Mouse (Mus musculus) layer of hippocampus, adult 11-12 months (tissue): Measurements from ENCODE around the gene Gm42674.

Experiments used
- DNase-seq: peaks from one replicate; pipeline ENCODE4 v3.0.0; 2022; ENCODE audit warnings: low spot score

Gene Gm42674

DNA sequence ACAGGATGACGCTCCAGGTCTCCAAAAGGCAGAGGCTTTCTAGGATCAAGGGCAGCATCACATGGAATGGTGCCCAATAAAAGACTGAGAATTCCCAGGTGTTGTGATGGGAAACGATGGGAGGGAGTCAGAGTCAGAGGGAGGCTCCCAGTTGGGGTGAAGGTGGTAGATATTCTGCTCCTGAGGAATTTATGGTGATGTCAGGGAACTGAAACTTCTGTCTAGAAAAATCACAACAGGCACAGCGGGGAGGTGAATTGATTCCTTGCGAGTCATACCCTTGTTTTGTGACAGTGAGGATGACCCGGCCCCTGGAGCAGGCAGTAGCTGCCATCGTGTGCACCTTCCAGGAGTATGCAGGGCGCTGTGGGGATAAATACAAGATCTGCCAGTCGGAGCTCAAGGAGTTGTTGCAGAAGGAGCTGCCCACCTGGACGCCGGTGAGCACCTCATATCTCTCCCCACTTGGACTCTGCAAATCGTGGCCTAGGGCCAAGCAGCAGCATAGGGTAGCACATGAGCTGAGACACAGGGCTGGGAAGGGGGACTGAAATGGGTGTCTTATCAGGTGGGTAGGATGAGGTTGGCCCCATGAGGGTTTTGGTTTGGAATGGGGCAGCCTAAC is at the start of gene Gm42674:
TSS of gene Gm42674 (plus strand) at position 419 of the 625 bp plus-strand sequence.
- no peak for DNase-seq

DNA sequence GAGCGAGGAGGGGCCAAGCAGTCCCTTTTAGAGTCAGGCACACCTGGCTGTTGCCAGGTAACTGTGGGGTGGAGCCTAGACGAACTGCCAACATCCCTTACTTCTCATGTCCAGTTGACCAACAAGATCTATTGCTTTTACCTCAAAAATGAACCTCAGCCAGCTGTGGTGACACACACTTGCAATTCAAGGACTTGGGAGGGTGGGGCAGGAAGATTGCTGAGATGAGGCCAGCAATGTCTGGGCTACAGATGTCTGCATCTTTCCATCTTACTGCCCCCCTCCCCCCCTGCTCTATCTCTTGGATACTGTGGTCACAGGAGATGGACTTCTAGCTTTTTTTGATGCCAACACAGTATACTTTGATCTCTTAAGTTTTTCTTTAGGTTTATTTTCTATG is 49.5 kb upstream of the Gm42674 start:
- DNase-seq = no peak

DNA sequence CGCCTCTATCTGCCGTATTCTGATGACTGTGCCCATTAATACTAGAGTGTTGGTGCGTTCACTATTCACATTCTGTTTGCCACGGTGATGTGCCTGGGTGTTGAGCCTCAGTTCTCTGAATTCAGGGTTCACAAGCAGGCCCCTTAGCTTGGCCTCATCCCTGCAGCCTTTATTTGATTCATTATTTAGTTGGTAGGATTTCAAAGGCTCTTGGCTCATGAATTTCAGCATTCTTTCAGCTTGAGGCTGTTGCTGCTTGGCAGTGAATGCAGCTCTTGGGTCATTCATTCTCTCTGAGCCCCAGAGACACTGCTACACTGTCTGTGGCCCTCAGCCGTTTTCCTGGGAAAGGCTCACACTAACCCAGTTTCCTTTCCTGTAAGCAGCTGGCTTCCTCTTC is 45.8 kb upstream of the Gm42674 start:
- peak; percentile 50 for DNase-seq

DNA sequence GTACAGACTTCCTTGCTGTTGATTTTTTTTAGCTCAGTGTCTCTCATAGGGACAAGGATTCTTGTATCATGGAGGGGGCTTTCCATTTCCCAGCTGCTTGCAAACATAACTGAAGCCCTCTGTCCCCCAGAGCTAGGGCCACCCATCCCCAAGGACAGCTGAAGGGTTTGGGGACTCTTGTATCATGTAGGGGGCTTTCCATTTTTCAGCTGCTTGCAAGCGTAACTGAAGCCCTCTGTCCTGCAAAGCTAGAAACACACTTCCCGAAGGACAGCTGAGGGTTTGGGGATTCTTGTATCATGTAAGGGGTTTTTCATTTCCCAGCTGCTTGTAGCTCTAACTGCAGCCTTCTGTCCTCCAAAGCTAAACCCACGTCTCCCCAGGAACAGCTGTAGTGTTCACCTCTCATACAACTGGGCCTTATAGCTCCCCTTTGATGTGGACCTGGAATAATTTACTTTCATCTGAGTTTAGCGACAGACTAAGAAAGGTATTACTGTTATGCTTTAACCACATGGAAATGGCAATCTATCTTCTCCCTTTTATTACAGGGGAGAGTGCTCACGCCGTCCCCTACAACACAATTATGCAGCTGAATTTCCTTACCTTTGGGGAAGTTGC is 41.6 kb upstream of the Gm42674 start, which contains the start of gene S100a3:
TSS of gene S100a3 (plus strand) at position 571 of the 621 bp plus-strand sequence.
- DNase-seq = no peak

DNA sequence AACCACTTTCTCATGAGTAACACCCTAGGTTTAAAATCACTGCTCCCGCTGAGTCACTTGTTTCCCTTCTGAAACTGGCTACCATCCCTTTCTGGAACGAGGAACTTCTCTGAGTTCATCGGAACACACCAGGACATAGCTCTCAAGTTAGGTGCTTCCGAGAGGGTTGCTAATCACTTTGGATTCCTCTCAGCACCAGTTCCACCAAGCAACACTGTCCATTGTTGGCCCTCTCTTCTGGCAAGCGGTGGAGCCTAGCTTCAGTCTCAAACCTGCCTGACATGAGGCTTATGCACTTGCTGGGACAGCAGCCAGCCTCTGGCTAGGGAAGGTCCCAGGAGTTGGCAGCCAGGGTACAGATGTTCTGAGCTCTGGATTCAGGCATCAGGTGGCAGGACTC is 27.0 kb upstream of the Gm42674 start:
- no peak for DNase-seq

DNA sequence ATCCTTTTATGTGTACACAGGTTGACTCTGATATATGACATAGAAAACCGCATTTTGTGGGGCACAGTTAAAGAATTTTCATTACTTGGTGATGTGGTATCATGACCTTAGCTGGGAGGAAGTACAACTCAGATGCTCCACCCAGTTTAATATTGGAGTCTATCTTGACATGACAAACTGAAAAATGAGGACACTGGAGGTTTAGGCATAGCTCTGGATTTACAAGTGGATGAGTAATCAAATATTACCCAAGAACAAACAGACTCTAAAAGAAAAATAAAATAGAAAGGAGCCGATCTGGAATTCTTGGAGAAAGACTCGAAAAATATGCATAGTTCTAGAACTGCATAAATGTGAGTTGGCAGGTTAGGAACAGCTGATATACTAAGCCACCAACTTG is 26.4 kb upstream of the Gm42674 start:
- DNase-seq = no peak

DNA sequence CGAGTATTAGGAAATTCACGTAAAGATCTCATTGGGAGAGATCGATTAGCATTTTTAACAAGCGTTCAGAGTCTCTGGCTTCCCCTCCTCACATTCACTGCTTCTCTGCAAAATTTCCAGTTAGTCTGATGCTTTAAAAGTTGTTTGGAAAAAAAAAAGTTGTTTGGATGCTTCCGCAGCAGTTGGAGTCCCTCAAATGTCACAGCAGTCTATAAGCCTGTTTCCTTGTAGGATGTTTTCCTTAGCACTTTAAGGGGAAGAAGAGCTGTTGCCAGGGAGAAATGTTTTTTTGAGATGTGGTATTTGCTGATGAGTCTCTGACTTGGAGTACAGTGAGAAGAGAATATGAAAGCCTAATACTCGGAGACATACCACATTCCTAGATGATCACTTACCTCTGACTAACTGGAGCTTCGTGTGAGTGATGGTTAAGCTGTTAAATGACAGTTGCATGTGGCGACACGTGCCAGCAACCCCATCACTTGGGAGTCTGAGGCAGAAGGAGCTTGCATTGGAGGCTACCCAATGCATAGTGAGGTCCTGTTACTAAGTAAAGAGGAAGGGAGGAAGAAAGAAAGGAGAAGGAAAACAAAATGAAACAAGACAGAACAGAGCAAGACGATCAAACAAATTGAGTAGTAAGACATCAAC is 25.2 kb upstream of the Gm42674 start:
- no peak for DNase-seq

DNA sequence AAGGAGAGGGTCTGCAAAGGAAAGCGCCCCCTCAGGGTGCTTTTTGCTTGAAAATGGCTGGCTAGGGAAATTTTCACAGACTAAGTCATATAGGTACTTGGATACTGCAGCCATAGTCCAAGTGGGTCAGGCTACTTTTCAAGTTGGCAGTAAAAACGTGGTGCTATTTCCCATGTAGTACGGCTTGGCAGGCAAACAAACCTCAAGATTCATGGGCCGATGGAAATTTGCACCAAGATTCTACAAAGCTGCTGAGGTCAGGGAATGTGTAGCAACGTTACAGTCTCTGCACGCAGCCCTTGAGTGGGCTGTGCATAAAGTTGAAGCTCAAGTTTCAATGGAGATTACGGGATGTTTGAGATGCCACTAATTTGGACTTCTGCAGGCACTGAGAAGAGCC is 22.3 kb upstream of the Gm42674 start:
- DNase-seq = no peak

DNA sequence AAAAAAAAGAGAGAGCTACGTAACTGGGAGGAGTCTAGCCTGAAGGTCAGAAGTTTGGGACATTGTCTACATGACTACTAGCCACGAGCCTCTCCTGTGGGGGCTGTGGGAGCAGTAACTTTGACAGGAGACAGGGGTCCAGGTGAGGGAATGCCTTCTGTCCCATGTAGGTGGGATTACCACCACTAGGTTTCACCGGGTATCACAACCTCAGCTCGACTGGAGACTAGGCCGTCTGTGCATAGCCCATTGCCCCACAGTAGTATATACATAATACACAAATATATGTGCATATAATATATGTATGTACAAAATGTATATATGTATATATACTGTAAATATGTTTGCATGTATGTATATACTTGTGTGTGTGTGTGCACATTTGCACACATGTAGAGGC is 20.6 kb upstream of the Gm42674 start:
- no peak for DNase-seq

DNA sequence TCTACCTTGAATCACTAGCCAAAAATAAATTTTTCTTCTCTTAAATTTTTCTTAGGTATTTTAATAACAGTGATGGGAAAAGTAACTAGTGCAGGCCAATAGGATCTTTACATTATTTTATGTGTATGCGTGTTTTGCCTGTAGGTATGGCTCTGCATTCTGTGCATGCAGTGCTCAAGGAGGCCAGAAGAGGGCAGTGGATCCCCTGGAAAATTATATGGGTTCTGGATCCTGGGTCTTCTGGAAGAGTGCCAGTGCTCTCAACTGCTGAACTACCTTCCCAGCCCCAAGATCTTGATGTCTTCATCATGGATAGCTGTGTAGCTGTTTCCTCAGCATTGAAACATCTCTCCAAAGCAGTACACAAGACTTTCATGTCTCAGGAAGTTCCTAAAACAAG is 19.5 kb upstream of the Gm42674 start:
- DNase-seq = no peak

DNA sequence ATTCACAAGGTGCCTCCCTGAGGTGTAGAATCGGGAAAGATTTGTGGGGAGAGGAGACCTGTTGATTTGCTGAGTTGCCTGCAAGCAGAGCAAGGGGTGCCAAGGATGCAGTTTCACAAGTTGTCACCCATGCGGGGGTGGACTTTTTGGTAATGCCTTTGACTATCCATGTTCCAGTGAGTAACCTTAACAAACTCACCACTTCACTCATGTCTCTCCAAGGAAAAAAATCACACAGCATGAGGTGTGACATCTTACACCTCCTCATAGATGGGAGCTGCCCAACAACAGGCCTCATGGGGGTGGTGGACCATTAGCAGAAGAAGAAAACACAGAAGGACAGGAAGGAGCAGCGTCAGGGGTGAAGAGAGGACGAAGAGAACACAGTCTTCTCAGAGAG is 19.1 kb upstream of the Gm42674 start:
- no peak for DNase-seq

DNA sequence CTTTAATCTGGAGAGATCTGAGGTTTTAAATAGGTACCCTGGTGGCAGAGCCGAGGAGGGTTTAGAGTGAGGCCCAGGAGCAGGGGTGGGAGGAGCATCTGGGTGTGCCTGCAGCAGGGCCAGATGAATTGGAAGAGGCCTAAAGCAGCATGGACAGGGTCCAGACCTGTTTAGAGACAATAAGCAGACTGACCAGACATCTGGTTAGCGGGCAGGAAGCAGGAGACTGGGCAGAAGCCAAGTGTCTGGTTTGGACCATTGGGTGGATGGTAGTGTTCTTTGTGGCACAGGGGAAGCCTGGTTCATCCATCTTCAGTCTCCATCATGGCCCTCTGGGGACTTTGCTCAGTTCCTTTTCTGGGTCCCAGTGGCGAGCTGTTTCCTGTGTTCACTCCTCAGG is 17.8 kb upstream of the Gm42674 start:
- no peak for DNase-seq

DNA sequence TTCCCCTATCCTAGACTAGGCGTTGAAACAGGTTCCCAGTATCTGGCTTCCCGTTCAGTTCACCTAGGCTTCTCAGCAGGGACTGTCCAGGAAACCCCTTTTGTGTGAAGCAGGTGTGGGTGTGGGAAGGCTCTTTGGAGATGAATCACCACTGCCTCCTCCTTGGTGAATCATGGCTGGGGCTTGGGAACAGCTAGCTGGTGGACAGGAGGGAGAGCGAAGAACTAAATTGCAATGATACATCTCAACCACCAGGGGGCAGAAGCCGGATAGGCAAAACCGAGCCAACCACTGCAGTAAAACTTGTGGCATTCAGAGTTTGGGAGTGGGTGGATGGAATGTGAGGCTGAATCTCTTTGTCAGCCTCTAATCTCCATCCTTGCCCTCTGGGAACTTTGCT is 16.1 kb upstream of the Gm42674 start:
- DNase-seq = peak; percentile 63

DNA sequence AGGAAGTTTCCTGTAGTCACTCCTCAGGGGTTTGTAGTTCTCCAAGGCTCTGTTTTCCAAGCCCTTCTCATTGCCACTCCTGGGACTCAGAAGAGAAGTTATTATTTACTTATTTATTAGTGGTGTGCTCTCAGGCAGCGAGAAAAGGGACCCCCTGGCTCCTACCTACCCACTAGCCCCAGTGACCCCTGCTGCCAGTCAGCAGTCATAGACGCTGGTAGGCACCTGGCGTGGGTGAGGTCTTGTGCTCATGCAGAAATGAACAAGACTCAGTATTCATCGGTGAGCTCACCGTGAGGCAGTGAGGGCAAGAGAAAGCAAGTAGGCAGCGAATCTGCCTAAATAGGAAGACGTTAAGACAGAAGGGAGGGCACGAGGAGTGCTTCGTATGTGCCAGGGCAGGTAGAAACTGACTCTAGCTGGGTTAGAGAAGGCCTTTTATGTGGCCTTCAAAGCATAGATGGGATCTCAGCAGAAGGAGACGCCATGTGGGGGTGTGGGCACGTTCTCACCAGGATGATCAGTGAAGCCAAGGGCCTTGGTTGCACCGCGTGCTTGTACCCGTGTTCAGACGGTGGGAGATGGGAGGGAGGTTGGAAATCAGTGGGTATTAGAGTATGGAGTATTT is 15.6 kb upstream of the Gm42674 start:
- no peak for DNase-seq

DNA sequence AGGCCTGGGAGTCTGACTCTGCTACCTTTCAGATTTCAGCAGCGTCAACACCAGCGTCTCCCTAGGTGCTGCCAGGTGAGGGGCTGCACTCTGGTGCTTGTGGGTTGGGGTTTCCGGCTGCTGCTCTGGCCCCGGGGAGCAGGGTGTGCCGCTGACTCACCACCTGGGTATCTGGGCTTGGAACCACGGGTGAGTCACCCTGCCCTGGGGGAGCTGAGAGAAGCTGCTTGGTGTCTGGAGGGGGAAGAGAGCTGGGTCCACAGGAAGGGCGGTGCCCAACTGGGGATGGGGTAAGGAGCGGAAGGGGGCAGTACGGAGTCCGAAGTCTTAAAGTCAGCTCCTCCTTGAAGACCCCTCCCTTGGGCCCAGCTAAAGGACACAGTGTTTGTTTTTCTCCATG is 14.8 kb upstream of the Gm42674 start:
- no peak for DNase-seq

DNA sequence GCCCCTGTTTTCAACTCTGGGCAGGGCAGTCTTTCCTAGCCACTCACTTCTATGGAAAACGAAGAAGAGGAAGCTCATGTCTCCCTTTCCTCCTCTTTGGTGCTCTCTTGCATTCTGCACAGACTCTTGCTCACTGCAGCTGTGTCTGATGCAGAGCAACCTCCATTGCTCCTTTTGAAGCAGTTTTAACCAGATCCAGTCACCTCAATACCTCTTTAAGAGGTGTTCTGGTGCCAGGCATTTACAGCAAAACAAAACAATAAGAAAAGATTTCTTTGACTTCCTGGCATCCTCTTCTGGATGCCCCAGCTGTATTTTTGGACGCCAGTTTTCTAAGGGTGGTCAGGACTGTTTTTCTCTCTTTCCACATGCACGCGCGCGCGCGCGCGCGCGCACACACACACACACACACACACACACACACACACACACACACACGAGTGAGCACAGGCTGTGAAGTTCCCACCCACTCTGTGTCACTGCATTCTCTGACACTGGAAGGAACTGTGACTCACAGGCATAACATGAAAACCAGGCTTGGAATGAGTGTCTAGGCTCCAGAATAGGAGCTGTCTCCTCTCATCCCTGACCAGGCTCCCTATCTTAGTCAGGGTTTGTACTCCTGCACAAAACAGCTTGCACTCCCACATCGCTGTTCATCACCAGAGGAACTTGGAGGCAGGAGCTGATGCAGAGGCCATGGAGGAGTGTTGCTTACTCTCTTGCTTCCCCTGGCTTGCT is 14.2 kb upstream of the Gm42674 start:
- DNase-seq = peak; percentile 28

DNA sequence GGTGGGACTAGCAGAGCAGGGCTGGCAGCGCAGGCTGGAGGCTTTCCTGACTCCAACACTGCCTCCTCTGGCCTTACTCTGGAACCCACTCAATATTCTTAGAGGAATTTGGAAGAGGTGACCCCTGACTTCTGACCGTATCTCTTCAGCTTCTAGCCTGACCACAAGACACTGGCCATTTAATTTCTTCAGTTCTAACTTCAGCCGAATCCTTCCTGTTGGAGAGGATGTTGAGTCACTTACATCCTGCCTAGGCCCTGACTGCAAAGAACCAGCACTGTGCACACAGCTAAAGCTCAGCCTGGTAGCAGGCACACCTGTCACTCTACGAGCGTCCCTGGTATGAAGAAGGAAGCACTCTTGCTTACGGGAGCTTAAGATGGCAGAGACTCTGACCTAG is 12.3 kb upstream of the Gm42674 start:
- DNase-seq = no peak

DNA sequence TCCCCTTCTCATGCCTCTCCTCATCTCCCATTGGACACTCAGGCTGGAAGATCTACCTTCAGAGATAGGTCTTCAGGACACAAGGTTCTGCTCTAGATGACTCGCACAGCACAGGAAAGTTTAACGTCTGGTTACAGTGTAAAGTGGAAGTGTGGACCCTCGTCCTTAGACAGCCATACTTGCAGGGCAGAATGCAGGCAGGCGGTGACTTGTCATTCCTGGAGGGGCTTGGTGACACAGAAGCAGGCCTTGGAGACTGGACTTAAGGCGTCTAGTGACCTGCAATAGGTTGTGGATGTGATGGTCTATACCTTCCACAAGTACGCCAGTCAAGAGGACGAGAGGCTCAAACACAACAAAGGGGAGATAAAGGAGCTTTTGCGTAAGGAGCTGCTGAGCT is 11.8 kb upstream of the Gm42674 start, which contains the start of gene S100a2:
TSS of gene S100a2 (plus strand) at position 301 of the 400 bp plus-strand sequence.
- no peak for DNase-seq

DNA sequence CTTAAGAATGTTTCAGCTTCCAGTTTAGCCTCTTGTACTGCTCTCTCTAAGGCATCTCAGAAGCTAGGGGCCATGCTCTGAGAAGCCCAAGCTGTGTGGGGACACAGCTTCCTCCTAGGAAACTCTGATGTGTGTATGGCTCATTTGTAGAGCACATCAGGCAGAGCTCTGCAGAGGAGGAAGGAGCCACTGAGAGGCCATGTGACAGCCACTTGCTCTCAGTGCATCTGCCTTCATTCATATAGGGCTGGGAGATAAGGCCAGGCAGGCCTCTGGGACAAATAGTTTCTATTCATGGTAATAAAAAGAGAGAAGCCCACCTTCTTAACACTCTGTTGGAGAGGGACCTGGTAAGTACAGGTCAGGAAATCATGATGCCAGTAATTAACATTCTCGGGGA is 7.2 kb upstream of the Gm42674 start:
- no peak for DNase-seq

DNA sequence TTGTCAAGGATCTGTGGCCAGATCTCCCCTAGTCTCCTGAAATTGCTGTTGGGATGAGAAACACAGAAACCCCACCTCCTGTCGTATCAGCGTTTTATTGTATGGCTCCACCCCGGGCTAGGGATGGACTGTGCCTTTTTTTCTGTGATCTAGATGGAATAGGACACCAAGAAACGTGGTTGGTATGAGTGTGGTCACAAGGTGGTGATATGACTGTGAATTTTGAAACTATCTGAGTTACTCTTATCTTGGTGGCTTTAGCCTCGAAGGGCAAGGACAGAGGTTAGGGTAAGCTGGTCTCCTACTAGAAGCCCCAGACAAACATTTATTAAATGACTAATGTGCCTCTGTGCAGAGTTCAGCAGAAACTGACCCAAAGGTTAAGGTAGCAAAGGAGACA is 6.1 kb upstream of the Gm42674 start:
- DNase-seq = no peak

DNA sequence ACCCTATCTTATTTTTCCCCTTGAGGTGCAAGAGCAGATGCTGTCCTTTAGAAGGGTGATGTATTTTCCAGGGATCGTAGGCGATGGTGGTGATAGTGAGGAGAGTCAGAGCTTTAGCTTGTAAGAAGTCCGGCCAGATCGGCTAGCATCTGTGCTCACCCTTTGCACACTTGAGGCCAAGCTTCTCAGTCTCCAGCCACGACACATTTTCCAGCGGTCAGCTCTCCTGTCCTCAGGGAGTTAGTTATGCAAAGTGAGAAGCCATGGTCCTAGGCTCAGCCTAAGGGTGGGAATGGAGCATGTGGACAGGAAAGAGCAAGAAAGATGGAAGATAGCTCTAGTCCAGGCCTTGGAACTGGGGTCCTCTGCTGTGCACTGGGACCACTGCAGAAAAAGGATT is 4.9 kb upstream of the Gm42674 start:
- no peak for DNase-seq

DNA sequence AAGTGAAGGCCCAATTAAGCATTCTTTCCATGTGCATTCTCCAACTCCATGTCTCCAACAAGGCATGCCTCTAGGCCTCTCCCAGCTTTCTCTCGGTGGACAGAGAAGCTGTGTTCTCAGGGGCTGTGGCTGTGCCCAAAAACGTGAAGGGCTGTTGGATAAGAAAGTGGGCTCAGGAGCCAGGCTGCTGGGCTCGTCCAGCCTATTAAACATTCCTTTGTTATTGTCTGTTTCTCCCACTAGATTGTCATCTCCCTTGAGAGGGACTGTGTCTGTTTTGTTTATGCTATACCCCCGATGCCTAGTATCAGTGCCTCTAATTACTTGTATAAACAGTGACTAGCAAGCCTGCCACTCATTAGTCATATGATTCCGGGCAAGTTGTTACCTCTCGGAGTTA is 4.0 kb upstream of the Gm42674 start:
- no peak for DNase-seq
